Mouse (Mus musculus): ENCODE results near the gene Atxn7l1. TPM values are rescaled to one million over a fixed set of nuclear protein-coding genes. Genes with fewer than 3 reads are reported as not detected.

Atxn7l1 gene
- polyA plus RNA-seq, 1 experiment from 2014 or later: 18.2 TPM

DNA sequence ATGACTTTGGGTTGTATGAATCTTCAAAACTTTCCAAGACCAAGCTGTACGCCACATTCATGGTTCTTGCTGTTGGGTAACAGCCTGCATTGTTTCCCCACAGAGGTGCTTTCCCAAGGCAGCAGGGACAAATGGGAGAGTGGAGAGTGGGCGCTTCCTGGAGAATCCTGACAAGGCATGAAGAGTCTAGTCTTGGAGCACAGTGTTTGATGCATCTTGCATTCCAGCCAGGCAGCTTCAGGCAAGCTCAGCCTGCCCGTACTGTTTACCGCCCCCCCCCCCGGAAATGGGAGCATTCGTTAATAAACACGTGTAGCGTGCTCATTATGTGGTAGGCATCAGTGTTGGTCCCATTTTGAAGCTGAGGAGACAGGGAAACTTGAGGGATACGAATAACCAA, 25.4 kb downstream of the Atxn7l1 start:
- Histone ChIP-seq H3K4me3 (ENCODE audit: low read depth, low read length) (no peak overlapping the region), H3K9ac (ENCODE audit: low read length) (no peak overlapping the region), H3K36me3 (ENCODE audit: control insufficient read depth, insufficient read depth, low read length) (no peaks in the 10 kb centered on the region), H3K4me1 (replicated peaks; ENCODE audit: control insufficient read depth, insufficient read depth, low read length) (peaks cover 17% of the 10 kb centered on the region; the same call in 1 of the 2 replicates), H3K4me2 (ENCODE audit: low read length) (no peak overlapping the region), H3K9me3 (ENCODE audit: control insufficient read depth, low read length) (no peaks in the 10 kb centered on the region), H3K27ac (ENCODE audit: low read depth) (no peak overlapping the region), H3K27me3 (replicated peaks; ENCODE audit: control insufficient read depth, insufficient read depth, low read length) (no peaks in the 10 kb centered on the region)
- WGBS: 84% methylated on average over 9 of the region's 9 CpGs
- no peak for DNase-seq (ENCODE audit: low spot score)
- ATAC-seq (replicated peaks; ENCODE audit: low FRiP score, low TSS enrichment, low read depth): no peak

DNA sequence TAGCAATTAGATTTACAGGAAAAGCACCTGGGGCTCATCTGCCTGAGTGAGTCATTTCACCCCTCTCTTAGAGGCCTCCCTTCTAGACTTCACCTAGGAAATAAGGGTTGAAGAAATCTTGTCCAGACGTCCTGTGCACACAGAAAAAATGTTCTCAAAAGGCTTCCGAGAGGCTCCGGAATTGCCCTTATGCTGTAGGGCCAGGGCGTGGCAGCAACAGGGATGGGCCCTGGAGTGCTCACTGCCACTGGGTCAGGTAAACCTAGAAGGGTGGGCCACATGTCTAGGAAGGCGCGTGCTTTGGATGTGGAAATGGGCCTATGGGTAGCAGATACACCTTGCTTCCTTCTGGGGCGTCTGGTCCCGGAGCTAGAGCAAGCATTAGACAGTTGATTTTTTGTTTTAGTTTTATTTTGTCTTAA, 26.2 kb downstream of the Atxn7l1 start:
- Histone ChIP-seq H3K27me3 (replicated peaks; ENCODE audit: control insufficient read depth, insufficient read depth, low read length) (no peaks in the 10 kb centered on the region), H3K9me3 (ENCODE audit: control insufficient read depth, low read length) (no peaks in the 10 kb centered on the region), H3K36me3 (ENCODE audit: control insufficient read depth, insufficient read depth, low read length) (no peaks in the 10 kb centered on the region), H3K4me3 (ENCODE audit: low read depth, low read length) (no peak overlapping the region), H3K27ac (ENCODE audit: low read depth) (no peak overlapping the region), H3K9ac (ENCODE audit: low read length) (no peak overlapping the region), H3K4me1 (replicated peaks; ENCODE audit: control insufficient read depth, insufficient read depth, low read length) (peaks cover 17% of the 10 kb centered on the region; the same call in 1 of the 2 replicates), H3K4me2 (ENCODE audit: low read length) (no peak overlapping the region)
- WGBS: 69% methylated on average over 8 of the region's 8 CpGs
- ATAC-seq (replicated peaks; ENCODE audit: low FRiP score, low TSS enrichment, low read depth): 0 out of 2 replicates have a peak, but pooled peaks have one; percentile 38
- no peak for DNase-seq (ENCODE audit: low spot score)

DNA sequence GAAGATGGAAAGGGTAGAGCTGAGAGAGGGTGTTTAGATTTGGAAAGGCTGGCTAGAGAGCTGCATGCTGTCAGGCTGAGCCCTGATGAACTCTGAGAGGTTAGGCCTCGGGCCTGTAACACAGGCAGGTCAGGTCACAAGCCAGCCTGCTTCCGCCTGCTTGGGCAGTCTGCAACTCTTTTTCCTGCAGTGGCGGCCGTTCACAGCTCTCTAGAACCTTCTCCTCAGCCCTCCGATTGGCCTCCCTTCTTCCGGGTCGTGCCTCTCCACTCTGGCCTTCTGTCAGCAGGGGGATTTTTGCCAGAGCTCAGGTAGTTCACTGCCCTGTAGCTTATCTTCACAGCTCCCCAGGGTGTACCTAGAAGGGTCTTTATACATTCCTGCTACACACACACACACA, 26.7 kb downstream of the Atxn7l1 start:
- Histone ChIP-seq H3K9me3 (ENCODE audit: control insufficient read depth, low read length) (no peaks in the 10 kb centered on the region), H3K27me3 (replicated peaks; ENCODE audit: control insufficient read depth, insufficient read depth, low read length) (no peaks in the 10 kb centered on the region), H3K36me3 (ENCODE audit: control insufficient read depth, insufficient read depth, low read length) (no peaks in the 10 kb centered on the region), H3K9ac (ENCODE audit: low read length) (no peak overlapping the region), H3K27ac (ENCODE audit: low read depth) (no peak overlapping the region), H3K4me2 (ENCODE audit: low read length) (no peak overlapping the region), H3K4me3 (ENCODE audit: low read depth, low read length) (no peak overlapping the region), H3K4me1 (replicated peaks; ENCODE audit: control insufficient read depth, insufficient read depth, low read length) (peaks cover 17% of the 10 kb centered on the region; the same call in 1 of the 2 replicates)
- DNase-seq (ENCODE audit: low spot score) (no peak), ATAC-seq (replicated peaks; ENCODE audit: low FRiP score, low TSS enrichment, low read depth) (no peak)
- WGBS: 49% methylated on average over 7 of the region's 7 CpGs

DNA sequence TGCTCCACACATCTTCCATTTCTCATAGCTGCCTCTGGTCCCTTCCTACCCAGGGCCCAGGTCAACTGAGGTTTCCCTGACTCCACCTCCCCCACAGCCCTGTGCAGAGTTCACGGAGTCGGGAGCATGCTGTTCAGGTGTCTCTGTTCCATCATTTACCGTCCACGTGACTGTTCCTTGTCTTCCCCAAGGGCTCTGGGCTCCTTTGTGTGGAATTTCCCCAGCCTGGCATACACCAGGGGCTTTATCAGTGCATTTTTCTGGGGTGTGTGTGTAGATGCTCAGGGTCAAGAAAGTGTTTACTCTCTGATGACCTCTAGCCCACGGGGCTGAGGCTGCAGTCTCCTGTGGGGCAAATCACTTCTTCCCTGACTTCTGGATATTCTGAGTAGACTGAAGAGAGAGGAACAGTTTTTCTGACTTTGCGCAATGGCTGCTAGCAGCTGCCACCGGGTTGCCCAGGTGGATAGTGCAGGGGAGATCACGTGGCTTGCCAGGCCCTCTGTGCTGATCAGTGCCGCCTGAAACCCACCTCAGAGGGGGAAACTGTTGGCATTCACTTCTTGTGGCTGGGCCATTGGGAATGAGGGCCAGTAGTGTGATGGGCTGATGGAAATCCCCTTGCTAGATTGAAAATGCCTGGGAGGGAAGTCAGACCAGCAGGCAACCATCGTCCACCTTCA, 27.3 kb downstream of the Atxn7l1 start:
- no peak overlapping the region for H3K27ac ChIP-seq (ENCODE audit: low read depth)
- H3K4me3 ChIP-seq (ENCODE audit: low read depth, low read length): no peak overlapping the region
- WGBS: 60% methylated on average over 10 of the region's 10 CpGs
- H3K9me3 ChIP-seq (ENCODE audit: control insufficient read depth, low read length): no peaks in the 10 kb centered on the region
- DNase-seq (ENCODE audit: low spot score) (no peak), ATAC-seq (replicated peaks; ENCODE audit: low FRiP score, low TSS enrichment, low read depth) (0 out of 2 replicates have a peak, but pooled peaks have one; percentile 26)
- peaks cover 17% of the 10 kb centered on the region; the same call in 1 of the 2 replicates for H3K4me1 ChIP-seq (replicated peaks; ENCODE audit: control insufficient read depth, insufficient read depth, low read length)
- no peak overlapping the region for H3K9ac ChIP-seq (ENCODE audit: low read length)
- H3K27me3 ChIP-seq (replicated peaks; ENCODE audit: control insufficient read depth, insufficient read depth, low read length): no peaks in the 10 kb centered on the region
- H3K36me3 ChIP-seq (ENCODE audit: control insufficient read depth, insufficient read depth, low read length): no peaks in the 10 kb centered on the region
- H3K4me2 ChIP-seq (ENCODE audit: low read length): no peak overlapping the region

DNA sequence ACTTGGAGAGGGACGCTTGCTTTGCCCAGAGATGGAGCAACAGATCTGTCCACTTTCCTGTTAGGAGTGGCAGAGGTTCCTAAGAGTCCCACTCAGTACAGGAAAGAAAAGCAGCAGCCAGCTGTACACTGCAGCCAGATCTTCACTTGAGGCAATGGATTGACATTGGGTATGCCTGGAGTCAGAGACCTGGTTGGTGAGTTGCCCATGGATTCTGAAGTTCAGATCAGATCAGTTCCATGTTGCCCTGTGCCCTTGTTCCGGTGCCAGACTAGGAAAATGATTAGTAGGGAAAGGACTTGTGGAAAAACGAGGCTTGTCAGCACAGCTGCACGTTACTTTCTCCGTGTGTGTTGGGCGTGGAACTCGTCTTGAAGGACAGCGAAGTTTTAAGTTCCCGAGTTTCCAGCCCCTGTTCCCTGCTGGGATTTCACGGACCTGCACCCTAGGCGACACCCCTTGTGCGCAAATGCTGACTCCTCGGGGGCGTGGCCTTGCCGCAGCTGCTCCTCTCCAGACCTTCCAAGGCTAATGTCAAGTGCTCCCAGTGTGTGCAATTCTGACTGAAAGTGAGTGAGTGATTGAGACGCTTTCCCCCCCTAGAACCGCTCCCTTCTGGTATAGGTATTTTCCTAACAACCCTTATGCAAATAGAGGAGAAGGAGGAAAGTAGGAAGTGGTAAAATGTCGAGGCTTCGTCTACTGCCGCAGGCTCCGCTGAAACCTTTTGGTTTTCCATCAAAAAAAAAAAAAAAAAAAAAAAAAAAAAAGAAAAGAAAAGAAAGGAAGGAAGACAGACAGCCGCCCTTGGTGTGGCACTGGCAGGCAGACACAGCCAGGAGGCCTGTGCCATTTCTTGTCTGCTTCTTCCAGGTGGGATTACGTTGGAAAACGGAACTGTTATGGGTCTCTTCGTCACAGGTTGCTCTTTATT, 28.4 kb downstream of the Atxn7l1 start:
- peak overlapping the region; percentile 53 for H3K4me2 ChIP-seq (ENCODE audit: low read length)
- H3K4me1 ChIP-seq (replicated peaks; ENCODE audit: control insufficient read depth, insufficient read depth, low read length): peaks cover 17% of the 10 kb centered on the region; the same call in 1 of the 2 replicates
- peak overlapping the region; percentile 21 for H3K4me3 ChIP-seq (ENCODE audit: low read depth, low read length)
- 0 out of 2 replicates have a peak overlapping the region, but pooled peaks have one; percentile 7 for H3K9ac ChIP-seq (ENCODE audit: low read length)
- peak; percentile 70 for ATAC-seq (replicated peaks; ENCODE audit: low FRiP score, low TSS enrichment, low read depth)
- no peaks in the 10 kb centered on the region for H3K9me3 ChIP-seq (ENCODE audit: control insufficient read depth, low read length)
- DNase-seq (ENCODE audit: low spot score): peak; percentile 80
- H3K27me3 ChIP-seq (replicated peaks; ENCODE audit: control insufficient read depth, insufficient read depth, low read length): no peaks in the 10 kb centered on the region
- 11% methylated on average over 25 of the region's 25 CpGs for WGBS
- H3K27ac ChIP-seq (ENCODE audit: low read depth): no peak overlapping the region
- H3K36me3 ChIP-seq (ENCODE audit: control insufficient read depth, insufficient read depth, low read length): no peaks in the 10 kb centered on the region

DNA sequence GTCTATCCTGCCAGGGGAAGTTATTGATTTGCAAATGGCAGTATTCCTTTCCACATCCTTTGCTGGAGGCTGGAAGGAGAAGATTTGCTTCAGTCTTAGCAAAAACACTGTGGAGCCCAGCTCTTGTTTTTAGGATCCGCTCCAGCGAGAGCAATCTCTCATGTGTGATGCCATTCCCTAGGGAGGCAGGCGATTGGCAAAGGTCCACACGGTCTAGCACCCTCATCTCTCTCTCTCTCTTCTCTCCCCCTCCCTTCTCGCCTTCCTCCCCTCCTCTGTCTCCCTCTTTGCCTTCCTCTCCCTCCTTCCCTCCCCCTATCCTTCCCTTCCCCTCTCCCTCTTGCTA, 29.0 kb downstream of the Atxn7l1 start:
- Histone ChIP-seq H3K27me3 (replicated peaks; ENCODE audit: control insufficient read depth, insufficient read depth, low read length) (no peaks in the 10 kb centered on the region), H3K4me2 (ENCODE audit: low read length) (peak overlapping the region; percentile 53), H3K9ac (ENCODE audit: low read length) (no peak overlapping the region), H3K9me3 (ENCODE audit: control insufficient read depth, low read length) (no peaks in the 10 kb centered on the region), H3K4me1 (replicated peaks; ENCODE audit: control insufficient read depth, insufficient read depth, low read length) (peaks cover 17% of the 10 kb centered on the region; the same call in 1 of the 2 replicates), H3K27ac (ENCODE audit: low read depth) (no peak overlapping the region), H3K4me3 (ENCODE audit: low read depth, low read length) (no peak overlapping the region; the same call in 1 of the 2 replicates), H3K36me3 (ENCODE audit: control insufficient read depth, insufficient read depth, low read length) (no peaks in the 10 kb centered on the region)
- 43% methylated on average over 5 of the region's 5 CpGs for WGBS
- no peak for ATAC-seq (replicated peaks; ENCODE audit: low FRiP score, low TSS enrichment, low read depth)
- no peak for DNase-seq (ENCODE audit: low spot score)

DNA sequence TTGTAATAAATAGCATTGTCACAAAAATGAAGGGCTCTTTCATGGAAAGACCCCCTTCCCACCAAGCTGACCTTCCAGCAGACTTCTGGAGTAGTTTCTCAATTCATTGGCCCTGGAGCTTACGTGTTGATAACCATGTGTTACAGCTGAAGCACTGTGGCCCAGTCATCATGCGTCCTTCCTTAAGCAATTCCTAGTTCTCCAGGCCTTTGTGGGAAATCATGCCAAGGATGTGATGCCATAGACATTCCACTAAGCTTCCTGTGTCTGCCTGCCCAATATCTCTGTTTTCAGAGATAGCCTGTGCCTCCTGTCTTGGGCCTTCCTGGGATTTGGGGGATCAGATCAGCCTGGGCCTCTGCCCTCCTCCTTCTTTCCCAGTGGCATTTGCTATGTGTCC, 32.9 kb downstream of the Atxn7l1 start:
- H3K4me3 ChIP-seq (ENCODE audit: low read depth, low read length): no peak overlapping the region
- DNase-seq (ENCODE audit: low spot score) (no peak), ATAC-seq (replicated peaks; ENCODE audit: low FRiP score, low TSS enrichment, low read depth) (no peak)
- H3K9me3 ChIP-seq (ENCODE audit: control insufficient read depth, low read length): no peaks in the 10 kb centered on the region
- 79% methylated on average over 2 of the region's 2 CpGs for WGBS
- no peaks in the 10 kb centered on the region for H3K27me3 ChIP-seq (replicated peaks; ENCODE audit: control insufficient read depth, insufficient read depth, low read length)
- H3K4me2 ChIP-seq (ENCODE audit: low read length): no peak overlapping the region
- H3K4me1 ChIP-seq (replicated peaks; ENCODE audit: control insufficient read depth, insufficient read depth, low read length): peaks cover 16% of the 10 kb centered on the region; the same call in 1 of the 2 replicates
- no peak overlapping the region for H3K9ac ChIP-seq (ENCODE audit: low read length)
- no peak overlapping the region for H3K27ac ChIP-seq (ENCODE audit: low read depth)
- no peaks in the 10 kb centered on the region for H3K36me3 ChIP-seq (ENCODE audit: control insufficient read depth, insufficient read depth, low read length)

DNA sequence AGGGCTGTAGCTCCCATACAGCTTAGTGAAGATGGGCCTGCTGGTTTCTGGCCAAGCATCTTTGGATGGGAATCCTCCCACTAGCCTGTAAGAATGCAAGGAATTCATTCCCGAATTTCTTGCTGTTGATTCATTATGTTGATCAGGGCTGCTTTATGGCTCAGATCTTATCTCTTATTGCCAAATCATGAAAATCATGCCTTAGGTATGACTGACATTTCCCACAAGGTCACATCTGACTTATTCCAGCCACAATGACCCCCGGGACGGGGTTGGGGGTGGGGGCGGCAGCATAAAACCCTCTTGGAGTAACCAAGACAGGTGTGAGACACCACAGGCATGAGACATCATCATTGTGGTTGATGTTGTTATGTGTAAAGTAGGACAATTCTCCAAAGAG, 34.4 kb downstream of the Atxn7l1 start:
- H3K27ac ChIP-seq (ENCODE audit: low read depth): no peak overlapping the region
- H3K36me3 ChIP-seq (ENCODE audit: control insufficient read depth, insufficient read depth, low read length): no peaks in the 10 kb centered on the region
- no peak for DNase-seq (ENCODE audit: low spot score)
- H3K4me2 ChIP-seq (ENCODE audit: low read length): no peak overlapping the region
- H3K9ac ChIP-seq (ENCODE audit: low read length): no peak overlapping the region
- peaks cover 5% of the 10 kb centered on the region; the same call in 1 of the 2 replicates for H3K4me1 ChIP-seq (replicated peaks; ENCODE audit: control insufficient read depth, insufficient read depth, low read length)
- no peak overlapping the region for H3K4me3 ChIP-seq (ENCODE audit: low read depth, low read length)
- 72% methylated on average over 4 of the region's 4 CpGs for WGBS
- H3K9me3 ChIP-seq (ENCODE audit: control insufficient read depth, low read length): no peaks in the 10 kb centered on the region
- ATAC-seq (replicated peaks; ENCODE audit: low FRiP score, low TSS enrichment, low read depth): no peak
- H3K27me3 ChIP-seq (replicated peaks; ENCODE audit: control insufficient read depth, insufficient read depth, low read length): no peaks in the 10 kb centered on the region
